Mouse (Mus musculus): ENCODE results near the gene Dnajc13.

GRCm38 (mm10) chr9:104142805-104143204, 119.9 kb downstream of the Dnajc13 start:
- no peak for TF ChIP-seq CTCF (IDR thresholded peaks at IDR 0.05 in 2 of 3, conservative IDR thresholded peaks at IDR 0.05 in 1 of 3; ENCODE audit: control insufficient read depth in 1 of 3, insufficient read depth in 1 of 3, low read depth in 2 of 3, low read length in 3 of 3, poor library complexity in 1 of 3, severe bottlenecking in 1 of 3)
- TF ChIP-seq HCFC1 (IDR thresholded peaks at IDR 0.05; ENCODE audit: low read depth, low read length) = no peak
- TF ChIP-seq NRF1 (IDR thresholded peaks at IDR 0.05; ENCODE audit: insufficient read depth, low read depth, low read length, poor library complexity, severe bottlenecking) = no peak
- no peak for TF ChIP-seq USF1 (IDR thresholded peaks at IDR 0.05; ENCODE audit: low read depth, low read length)
- no peak for TF ChIP-seq MEF2A (IDR thresholded peaks at IDR 0.05; ENCODE audit: extremely low read depth, insufficient replicate concordance, low read depth, low read length, poor library complexity, severe bottlenecking)
- no peak for TF ChIP-seq POLR2A (IDR thresholded peaks at IDR 0.05; ENCODE audit: control insufficient read depth in 1 of 2, insufficient read depth in 1 of 2, low read depth in 1 of 2, low read length in 2 of 2, poor library complexity in 1 of 2)
- no peak for TF ChIP-seq MAFK (IDR thresholded peaks at IDR 0.05; ENCODE audit: borderline replicate concordance, low read depth, low read length)
- TF ChIP-seq SIN3A (IDR thresholded peaks at IDR 0.05; ENCODE audit: low read length) = no peak
- no peak for TF ChIP-seq CHD2 (IDR thresholded peaks at IDR 0.05; ENCODE audit: low read length)
- no peak for TF ChIP-seq EP300 (IDR thresholded peaks at IDR 0.05; ENCODE audit: low read depth in 1 of 2, low read length in 2 of 2)
- TF ChIP-seq RCOR1 (IDR thresholded peaks at IDR 0.05; ENCODE audit: low read depth, low read length) = no peak
